Mouse (Mus musculus) hindbrain, postnatal 0 days (tissue): ENCODE data around the gene Gtf3c1. TPM values are rescaled to one million over a fixed set of nuclear protein-coding genes. Genes with fewer than 3 reads are reported as not detected.
A peak's percentile ranks its signal among the peaks of the same experiment; 100 is the strongest.

Source experiments
- ATAC-seq: fragments of 200-750 bp; cut with Nextera tagmentation; 2 replicates; pipeline ENCODE4 v1.8.0; 2017; ENCODE audit warnings: mild to moderate bottlenecking, moderate TSS enrichment, moderate library complexity
- DNase-seq: peaks from one replicate; pipeline ENCODE4 v3.0.0-alpha.2; 2015; ENCODE audit warnings: low spot score
- H3K27ac ChIP-seq: fragments of 300-500 bp; sonication (generic); 2 replicates; pipeline ENCODE4 v1.5.1; 2014; ENCODE audit warnings: mild to moderate bottlenecking
- H3K27me3 ChIP-seq: fragments of 300-500 bp; sonication (generic); 2 replicates; pipeline ENCODE4 v1.6.1; 2014; ENCODE audit warnings: low read length, mixed read lengths; ENCODE audit not compliant: insufficient read depth
- H3K36me3 ChIP-seq: fragments of 300-500 bp; sonication (generic); 2 replicates; pipeline ENCODE4 v1.6.1; 2014; ENCODE audit warnings: low read length, mixed read lengths; ENCODE audit not compliant: insufficient read depth
- H3K4me1 ChIP-seq: fragments of 300-500 bp; sonication (generic); 2 replicates; pipeline ENCODE4 v1.6.1; 2014; ENCODE audit warnings: antibody characterized with exemption, low read length, mixed read lengths; ENCODE audit not compliant: insufficient read depth
- H3K4me2 ChIP-seq: fragments of 300-500 bp; sonication (generic); 2 replicates; pipeline ENCODE4 v1.6.1; 2014; ENCODE audit warnings: low read depth, mild to moderate bottlenecking, low read length, moderate library complexity, mixed read lengths
- H3K4me3 ChIP-seq: fragments of 300-500 bp; sonication (generic); 2 replicates; pipeline ENCODE4 v1.5.1; 2014; ENCODE audit warnings: low read length
- H3K9ac ChIP-seq: fragments of 300-500 bp; sonication (generic); replicated peaks from 2 replicates; pipeline ENCODE4 v1.6.1; 2014; ENCODE audit warnings: mild to moderate bottlenecking, low read length, moderate library complexity, mixed read lengths
- H3K9me3 ChIP-seq: fragments of 300-500 bp; sonication (generic); 2 replicates; pipeline ENCODE4 v1.6.1; 2016; ENCODE audit warnings: low read length, mixed read lengths
- CTCF ChIP-seq: IDR thresholded peaks from 2 replicates; pipeline ENCODE4 v1.5.1; 2016; ENCODE audit warnings: antibody characterized with exemption, control low read depth, low read depth
- WGBS: fragments of 180-500 bp; shearing (Covaris S2); extraction: QIAGEN DNeasy Blood & Tissue Kit; methylation state at CpG from one replicate; pipeline ENCODE4 v1.1.7; 2014; 5-methylcytosine and 5-hydroxymethylcytosine counted together
- polyA plus RNA-seq: library from polyadenylated mRNA; unstranded; fragments of >200 nt; fragmentation: Nextera tagmentation; extraction: Ambion mirVana; gene quantifications from 2 replicates; pipeline ENCODE4 v1.2.1, GENCODE M21; 2015
- total RNA-seq: library from RNA; depleted of rRNA; stranded (reverse); fragments of >200 nt; gene quantifications from 2 replicates; pipeline ENCODE4 v1.2.3, GENCODE M21; 2014

Gtf3c1 gene
- total and polyA plus RNA-seq, 2 experiments from 2014 or later, result 17.7 to 78.2 TPM

GRCm38 (mm10) chr7:125674916-125675315, 32.7 kb downstream of the Gtf3c1 start:
- ATAC-seq (0 out of 2 replicates have a peak, but pooled peaks have one; percentile 32), DNase-seq (peak; percentile 70)
- H3K9ac ChIP-seq, result no peak overlapping the region
- peak; percentile 83 for TF ChIP-seq CTCF
- 89% methylated on average over 2 of the region's 2 CpGs for WGBS
- H3K4me3 ChIP-seq, result no peak overlapping the region
- peaks cover 92% of the 10 kb centered on the region for H3K36me3 ChIP-seq
- H3K4me2 ChIP-seq, result no peak overlapping the region
- H3K27me3 ChIP-seq, result no peaks in the 10 kb centered on the region
- H3K9me3 ChIP-seq, result no peaks in the 10 kb centered on the region
- no peaks in the 10 kb centered on the region for H3K4me1 ChIP-seq
- H3K27ac ChIP-seq, result no peak overlapping the region

GRCm38 (mm10) chr7:125671396-125671795, 36.2 kb downstream of the Gtf3c1 start:
- Histone ChIP-seq H3K4me3 (no peak overlapping the region), H3K27me3 (no peaks in the 10 kb centered on the region), H3K9me3 (no peaks in the 10 kb centered on the region), H3K9ac (no peak overlapping the region), H3K4me2 (no peak overlapping the region), H3K36me3 (peaks cover 97% of the 10 kb centered on the region), H3K27ac (no peak overlapping the region), H3K4me1 (no peaks in the 10 kb centered on the region)
- no peak for TF ChIP-seq CTCF
- DNase-seq (no peak), ATAC-seq (no peak)
- 89% methylated on average over 8 of the region's 8 CpGs for WGBS

GRCm38 (mm10) chr7:125670865-125671264, 36.7 kb downstream of the Gtf3c1 start:
- ATAC-seq (no peak), DNase-seq (no peak)
- H3K4me1 ChIP-seq, result no peaks in the 10 kb centered on the region
- no peaks in the 10 kb centered on the region for H3K9me3 ChIP-seq
- H3K36me3 ChIP-seq, result peaks cover 96% of the 10 kb centered on the region
- H3K4me2 ChIP-seq, result no peak overlapping the region
- H3K27me3 ChIP-seq, result no peaks in the 10 kb centered on the region
- no peak overlapping the region for H3K9ac ChIP-seq
- 90% methylated on average over 6 of the region's 6 CpGs for WGBS
- no peak overlapping the region for H3K27ac ChIP-seq
- no peak overlapping the region for H3K4me3 ChIP-seq
- no peak for TF ChIP-seq CTCF

- H3K4me1 ChIP-seq, result no peaks in the 10 kb centered on the region
- DNase-seq, result no peak
- 83% methylated on average over 3 of the region's 3 CpGs for WGBS
- H3K9me3 ChIP-seq, result no peaks in the 10 kb centered on the region
- no peak overlapping the region for H3K9ac ChIP-seq
- peaks cover 82% of the 10 kb centered on the region for H3K36me3 ChIP-seq
- no peak overlapping the region for H3K27ac ChIP-seq
- TF ChIP-seq CTCF, result no peak
- H3K27me3 ChIP-seq, result no peaks in the 10 kb centered on the region
- no peak overlapping the region for H3K4me2 ChIP-seq
- no peak overlapping the region for H3K4me3 ChIP-seq
- no peak for ATAC-seq
These were observed 43.9 kb downstream of the Gtf3c1 start for GRCm38 (mm10) chr7:125663654-125664053.

- 95% methylated on average over 6 of the region's 6 CpGs for WGBS
- no peak overlapping the region for H3K9ac ChIP-seq
- no peak overlapping the region for H3K4me3 ChIP-seq
- DNase-seq (no peak), ATAC-seq (no peak)
- H3K36me3 ChIP-seq, result peaks cover 92% of the 10 kb centered on the region
- no peak overlapping the region for H3K4me2 ChIP-seq
- H3K9me3 ChIP-seq, result no peaks in the 10 kb centered on the region
- H3K27me3 ChIP-seq, result no peaks in the 10 kb centered on the region
- H3K4me1 ChIP-seq, result no peaks in the 10 kb centered on the region
- TF ChIP-seq CTCF, result no peak
- H3K27ac ChIP-seq, result no peak overlapping the region
These were observed 50.1 kb downstream of the Gtf3c1 start for GRCm38 (mm10) chr7:125657511-125657910.

GRCm38 (mm10) chr7:125649013-125649412, 58.6 kb downstream of the Gtf3c1 start:
- H3K9me3 ChIP-seq, result no peaks in the 10 kb centered on the region
- H3K27ac ChIP-seq, result no peak overlapping the region
- H3K4me2 ChIP-seq, result no peak overlapping the region
- H3K4me1 ChIP-seq, result no peaks in the 10 kb centered on the region
- no peak overlapping the region for H3K4me3 ChIP-seq
- WGBS, result 95% methylated on average over 1 of the region's 1 CpGs
- DNase-seq (no peak), ATAC-seq (no peak)
- H3K36me3 ChIP-seq, result peaks cover 87% of the 10 kb centered on the region
- H3K9ac ChIP-seq, result no peak overlapping the region
- H3K27me3 ChIP-seq, result no peaks in the 10 kb centered on the region
- no peak for TF ChIP-seq CTCF

- ATAC-seq (peak; percentile 30; the same call in 1 of the 2 replicates), DNase-seq (peak; percentile 30)
- Histone ChIP-seq H3K27ac (no peak overlapping the region), H3K27me3 (no peaks in the 10 kb centered on the region), H3K4me2 (no peak overlapping the region), H3K4me3 (no peak overlapping the region), H3K9me3 (no peaks in the 10 kb centered on the region), H3K36me3 (peaks cover 96% of the 10 kb centered on the region), H3K4me1 (no peaks in the 10 kb centered on the region), H3K9ac (no peak overlapping the region)
- 68% methylated on average over 7 of the region's 7 CpGs for WGBS
- no peak for TF ChIP-seq CTCF
These were observed 62.2 kb downstream of the Gtf3c1 start for GRCm38 (mm10) chr7:125645413-125645812.
